Mouse (Mus musculus) megakaryocyte-erythroid progenitor cell, adult 5-6 weeks (primary cell): Measurements from ENCODE around the gene Myh7. TPM values are rescaled to one million over a fixed set of nuclear protein-coding genes. Genes with fewer than 3 reads are reported as not detected.
A peak's percentile ranks its signal among the peaks of the same experiment; 100 is the strongest.

Source experiments
- ATAC-seq: replicated peaks from 2 replicates; pipeline ENCODE4 v1.8.0; 2016; ENCODE audit warnings: mild to moderate bottlenecking, inconsistent platforms; ENCODE audit not compliant: severe bottlenecking, poor library complexity, low FRiP score, low TSS enrichment
- total RNA-seq, 2 experiments: library from RNA; stranded (forward) in 1 of 2; stranded (reverse) in 1 of 2; fragments of 200-1000, 215-1000 nt in 1 of 2; fragments of >200 nt in 1 of 2; fragmentation: Nextera tagmentation in 1 of 2; gene quantifications; 2 replicates each; pipeline ENCODE4 v1.2.3; 2014 to 2017

Myh7 gene
- total RNA-seq, 2 experiments from 2014 or later: not detected

DNA sequence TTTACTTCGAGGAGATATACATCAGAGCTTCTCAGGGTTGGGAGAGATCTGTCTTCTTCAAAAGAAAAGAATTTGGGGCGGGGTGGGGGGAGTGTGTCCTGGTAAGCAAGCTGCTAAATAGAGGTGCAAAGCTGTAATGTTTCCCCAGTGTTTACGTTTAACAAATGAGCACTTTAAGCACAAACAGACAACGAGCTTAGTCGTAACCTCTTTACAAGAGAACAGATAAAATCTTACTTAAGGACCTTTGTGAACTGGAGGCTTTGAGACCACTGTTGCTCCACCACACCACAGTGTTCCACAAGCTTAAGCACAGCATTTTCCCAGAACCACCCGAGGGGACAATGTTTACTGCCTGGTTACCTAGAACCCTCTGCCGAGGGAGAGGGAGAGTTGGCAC is 67.1 kb downstream of the Myh7 start:
- no peak for ATAC-seq

DNA sequence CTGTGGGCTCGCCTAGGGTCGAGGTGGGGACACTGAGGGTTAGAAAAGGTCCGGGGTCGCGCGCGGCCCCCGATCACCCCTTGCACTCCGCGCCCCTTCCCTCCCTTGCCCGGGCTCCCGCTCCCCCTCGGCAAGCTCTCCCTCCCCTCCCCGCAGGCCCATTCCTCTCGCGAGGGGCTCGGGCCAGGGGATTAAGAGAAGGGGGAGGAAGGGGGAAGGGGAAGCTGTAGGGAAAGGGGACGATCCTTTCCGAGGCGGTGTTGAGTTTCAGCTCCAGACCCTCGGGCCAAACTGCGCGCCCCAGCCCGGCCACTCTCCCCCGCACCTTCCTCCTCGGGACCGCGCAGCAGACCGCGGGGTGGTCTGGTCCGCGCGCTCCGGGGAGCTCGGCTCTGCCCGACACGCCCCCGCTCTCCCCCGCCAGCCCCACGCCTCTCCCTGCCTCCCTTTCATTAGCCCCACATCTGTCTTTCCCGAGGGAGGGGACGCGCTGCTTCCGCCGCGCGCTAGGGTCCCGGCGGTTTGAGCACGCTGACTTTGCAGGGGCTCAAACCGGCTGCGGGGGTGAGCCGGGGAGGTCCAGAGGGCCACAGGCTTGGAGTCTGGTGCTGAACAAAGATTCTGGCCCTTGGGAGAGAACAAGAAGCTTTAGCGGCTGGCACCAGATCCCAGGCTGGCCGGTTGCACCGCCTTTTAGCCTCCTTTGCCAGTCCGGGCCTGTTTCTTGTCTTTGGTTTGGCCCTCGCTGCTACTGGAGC is 67.8 kb downstream of the Myh7 start:
- no peak for ATAC-seq

- ATAC-seq: no peak
Measured at GRCm38 (mm10) chr14:54925349-54926342, 68.8 kb downstream of the Myh7 start, which contains the start of gene Efs. Gene Efs, minus strand, starts transcription at chr14:54926126.

GRCm38 (mm10) chr14:54924641-54925348 is 69.6 kb downstream of the Myh7 start:
- peak; percentile 54 for ATAC-seq

Other genes starting within 250 kb of the Myh7 start
- gene Slc7a8, start 212.7 kb downstream of the Myh7 start, total RNA-seq (2014; fragmentation: Nextera tagmentation): 0.13 and 0.37 TPM in 2 replicates
- gene Slc7a8, start 212.7 kb downstream of the Myh7 start, total RNA-seq (2017): 0.34 TPM in 1 of 2 replicates, not detected in the other
- not detected in 2 replicates for gene Rnf212b, start 180.5 kb downstream of the Myh7 start, total RNA-seq (2014; fragmentation: Nextera tagmentation)
- not detected in 2 replicates for gene Rnf212b, start 180.5 kb downstream of the Myh7 start, total RNA-seq (2017)
- gene Homez, start 123.7 kb downstream of the Myh7 start, total RNA-seq (2014; fragmentation: Nextera tagmentation): 1.2 and 16.1 TPM in 2 replicates
- 1.5 and 6.1 TPM in 2 replicates for gene Homez, start 123.7 kb downstream of the Myh7 start, total RNA-seq (2017)
- 15.9 and 16.7 TPM in 2 replicates for gene Ppp1r3e, start 117.1 kb downstream of the Myh7 start, total RNA-seq (2014; fragmentation: Nextera tagmentation)
- 1.6 and 2.5 TPM in 2 replicates for gene Ppp1r3e, start 117.1 kb downstream of the Myh7 start, total RNA-seq (2017)
- gene Bcl2l2, start 111.2 kb downstream of the Myh7 start, total RNA-seq (2014; fragmentation: Nextera tagmentation): 7.3 and 9.4 TPM in 2 replicates
- gene Bcl2l2, start 111.2 kb downstream of the Myh7 start, total RNA-seq (2017): 3.3 and 7.5 TPM in 2 replicates
- 1.4 TPM in 1 of 2 replicates, not detected in the other for gene Gm20521, start 111.2 kb downstream of the Myh7 start, total RNA-seq (2014; fragmentation: Nextera tagmentation)
- not detected in 2 replicates for gene Gm20521, start 111.2 kb downstream of the Myh7 start, total RNA-seq (2017)
- 240 and 264 TPM in 2 replicates for gene Pabpn1, start 102.1 kb downstream of the Myh7 start, total RNA-seq (2014; fragmentation: Nextera tagmentation)
- gene Pabpn1, start 102.1 kb downstream of the Myh7 start, total RNA-seq (2017): 332 and 476 TPM in 2 replicates
- gene Slc22a17, start 81.5 kb downstream of the Myh7 start, total RNA-seq (2014; fragmentation: Nextera tagmentation): 2.2 TPM in 1 of 2 replicates, not detected in the other
- gene Slc22a17, start 81.5 kb downstream of the Myh7 start, total RNA-seq (2017): 4.9 TPM in 1 of 2 replicates, not detected in the other
- not detected in 2 replicates for gene Efs, start 68.5 kb downstream of the Myh7 start, total RNA-seq (2014; fragmentation: Nextera tagmentation)
- not detected in 2 replicates for gene Efs, start 68.5 kb downstream of the Myh7 start, total RNA-seq (2017)
- gene Il25, start 61.9 kb downstream of the Myh7 start, total RNA-seq (2014; fragmentation: Nextera tagmentation): not detected in 2 replicates
- gene Il25, start 61.9 kb downstream of the Myh7 start, total RNA-seq (2017): not detected in 2 replicates
- gene Cmtm5, start 58.4 kb downstream of the Myh7 start, total RNA-seq (2014; fragmentation: Nextera tagmentation): not detected in 2 replicates
- not detected in 2 replicates for gene Cmtm5, start 58.4 kb downstream of the Myh7 start, total RNA-seq (2017)
- gene Myh6, start 27.7 kb downstream of the Myh7 start, total RNA-seq (2014; fragmentation: Nextera tagmentation): not detected in 2 replicates
- not detected in 2 replicates for gene Myh6, start 27.7 kb downstream of the Myh7 start, total RNA-seq (2017)
- gene Gm17428, start 17.7 kb downstream of the Myh7 start, total RNA-seq (2014; fragmentation: Nextera tagmentation): not detected in 2 replicates
- gene Gm17428, start 17.7 kb downstream of the Myh7 start, total RNA-seq (2017): not detected in 2 replicates
- 63.6 and 71.5 TPM in 2 replicates for gene Ngdn, start 20.8 kb upstream of the Myh7 start, total RNA-seq (2014; fragmentation: Nextera tagmentation)
- 53.4 and 64.6 TPM in 2 replicates for gene Ngdn, start 20.8 kb upstream of the Myh7 start, total RNA-seq (2017)
- 5.6 and 7.8 TPM in 2 replicates for gene Zfhx2, start 97.7 kb upstream of the Myh7 start, total RNA-seq (2014; fragmentation: Nextera tagmentation)
- 0.19 and 1.4 TPM in 2 replicates for gene Zfhx2, start 97.7 kb upstream of the Myh7 start, total RNA-seq (2017)
- gene Thtpa, start 100.2 kb upstream of the Myh7 start, total RNA-seq (2014; fragmentation: Nextera tagmentation): 9.2 and 10.4 TPM in 2 replicates
- gene Thtpa, start 100.2 kb upstream of the Myh7 start, total RNA-seq (2017): 5.1 and 6.4 TPM in 2 replicates
- 66.7 and 109 TPM in 2 replicates for gene Ap1g2, start 112.0 kb upstream of the Myh7 start, total RNA-seq (2014; fragmentation: Nextera tagmentation)
- gene Ap1g2, start 112.0 kb upstream of the Myh7 start, total RNA-seq (2017): 13.3 and 27.0 TPM in 2 replicates
- not detected in 2 replicates for gene Jph4, start 122.3 kb upstream of the Myh7 start, total RNA-seq (2014; fragmentation: Nextera tagmentation)
- gene Jph4, start 122.3 kb upstream of the Myh7 start, total RNA-seq (2017): 0.05 TPM in 1 of 2 replicates, not detected in the other
- not detected in 2 replicates for gene Dhrs2, start 227.4 kb upstream of the Myh7 start, total RNA-seq (2014; fragmentation: Nextera tagmentation)
- gene Dhrs2, start 227.4 kb upstream of the Myh7 start, total RNA-seq (2017): not detected in 2 replicates